Mouse (Mus musculus): ENCODE measurements at regions not wholly inside any gene's neighbourhood (a gene's known extent, or its start where the extent isn't known, plus 50 kb on each side); places are given as distances from the start of the nearest gene placed in this dataset.

- no peaks in the 10 kb centered on the region for H3K27me3 ChIP-seq (ENCODE audit: control insufficient read depth, insufficient read depth, low read length, poor library complexity, severe bottlenecking)
- H3K27ac ChIP-seq (ENCODE audit: insufficient read depth, low read length): no peak overlapping the region
- H3K4me3 ChIP-seq (ENCODE audit: low read depth, low read length): no peak overlapping the region
- no peak overlapping the region for H3K9ac ChIP-seq (ENCODE audit: low read depth, poor library complexity, severe bottlenecking)
- no peaks in the 10 kb centered on the region for H3K36me3 ChIP-seq (ENCODE audit: control insufficient read depth, insufficient read depth, low read length, poor library complexity, severe bottlenecking)
- no peaks in the 10 kb centered on the region for H3K4me1 ChIP-seq (ENCODE audit: control insufficient read depth, insufficient read depth, low read length)
- TF ChIP-seq CTCF (IDR thresholded peaks at IDR 0.05; ENCODE audit: low read depth, low read length): no peak
- no peak for TF ChIP-seq POLR2A (IDR thresholded peaks at IDR 0.05; ENCODE audit: insufficient read depth, low read length)
- no peak for TF ChIP-seq EP300 (IDR thresholded peaks at IDR 0.05; ENCODE audit: insufficient read depth, low read depth, low read length)
- no peaks in the 10 kb centered on the region for H3K9me3 ChIP-seq (replicated peaks; ENCODE audit: control insufficient read depth, insufficient read depth, low read length, poor library complexity, severe bottlenecking)
Observed at GRCm38 (mm10) chr14:64511300-64511699, 407.2 kb downstream of the Prss52 start.

- no peaks in the 10 kb centered on the region for H3K4me1 ChIP-seq (ENCODE audit: control insufficient read depth, insufficient read depth, low read length)
- H3K4me3 ChIP-seq (ENCODE audit: low read depth, low read length): no peak overlapping the region
- no peak overlapping the region for H3K9ac ChIP-seq (ENCODE audit: low read depth, poor library complexity, severe bottlenecking)
- H3K9me3 ChIP-seq (replicated peaks; ENCODE audit: control insufficient read depth, insufficient read depth, low read length, poor library complexity, severe bottlenecking): no peaks in the 10 kb centered on the region
- no peaks in the 10 kb centered on the region for H3K36me3 ChIP-seq (ENCODE audit: control insufficient read depth, insufficient read depth, low read length, poor library complexity, severe bottlenecking)
- no peak overlapping the region for H3K27ac ChIP-seq (ENCODE audit: insufficient read depth, low read length)
- H3K27me3 ChIP-seq (ENCODE audit: control insufficient read depth, insufficient read depth, low read length, poor library complexity, severe bottlenecking): no peaks in the 10 kb centered on the region
- no peak for TF ChIP-seq EP300 (IDR thresholded peaks at IDR 0.05; ENCODE audit: insufficient read depth, low read depth, low read length)
- TF ChIP-seq CTCF (IDR thresholded peaks at IDR 0.05; ENCODE audit: low read depth, low read length): no peak
- TF ChIP-seq POLR2A (IDR thresholded peaks at IDR 0.05; ENCODE audit: insufficient read depth, low read length): no peak
Observed at GRCm38 (mm10) chr14:64512726-64513125, 408.6 kb downstream of the Prss52 start.

GRCm38 (mm10) chr14:64517584-64518195 is 413.6 kb downstream of the Prss52 start:
- Histone ChIP-seq H3K9me3 (replicated peaks; ENCODE audit: control insufficient read depth, insufficient read depth, low read length, poor library complexity, severe bottlenecking) (no peaks in the 10 kb centered on the region), H3K4me1 (ENCODE audit: control insufficient read depth, insufficient read depth, low read length) (no peaks in the 10 kb centered on the region), H3K9ac (ENCODE audit: low read depth, poor library complexity, severe bottlenecking) (no peak overlapping the region), H3K27me3 (ENCODE audit: control insufficient read depth, insufficient read depth, low read length, poor library complexity, severe bottlenecking) (no peaks in the 10 kb centered on the region), H3K36me3 (ENCODE audit: control insufficient read depth, insufficient read depth, low read length, poor library complexity, severe bottlenecking) (no peaks in the 10 kb centered on the region), H3K27ac (ENCODE audit: insufficient read depth, low read length) (no peak overlapping the region), H3K4me3 (ENCODE audit: low read depth, low read length) (no peak overlapping the region)
- TF ChIP-seq POLR2A (IDR thresholded peaks at IDR 0.05; ENCODE audit: insufficient read depth, low read length) (no peak), EP300 (IDR thresholded peaks at IDR 0.05; ENCODE audit: insufficient read depth, low read depth, low read length) (no peak), CTCF (IDR thresholded peaks at IDR 0.05; ENCODE audit: low read depth, low read length) (no peak)

- Histone ChIP-seq H3K36me3 (ENCODE audit: control insufficient read depth, insufficient read depth, low read length, poor library complexity, severe bottlenecking) (no peaks in the 10 kb centered on the region), H3K27ac (ENCODE audit: insufficient read depth, low read length) (no peak overlapping the region)
- TF ChIP-seq CTCF (IDR thresholded peaks at IDR 0.05; ENCODE audit: low read depth, low read length) (no peak), EP300 (IDR thresholded peaks at IDR 0.05; ENCODE audit: insufficient read depth, low read depth, low read length) (no peak), POLR2A (IDR thresholded peaks at IDR 0.05; ENCODE audit: insufficient read depth, low read length) (no peak)
Observed at GRCm38 (mm10) chr14:64524641-64525040, 420.6 kb downstream of the Prss52 start.

GRCm38 (mm10) chr14:64525302-64526078 is 421.4 kb downstream of the Prss52 start:
- H3K27ac ChIP-seq (ENCODE audit: insufficient read depth, low read length): no peak overlapping the region
- H3K27me3 ChIP-seq (ENCODE audit: control insufficient read depth, insufficient read depth, low read length, poor library complexity, severe bottlenecking): no peaks in the 10 kb centered on the region
- TF ChIP-seq POLR2A (IDR thresholded peaks at IDR 0.05; ENCODE audit: insufficient read depth, low read length): no peak
- TF ChIP-seq EP300 (IDR thresholded peaks at IDR 0.05; ENCODE audit: insufficient read depth, low read depth, low read length): no peak
- no peak for TF ChIP-seq CTCF (IDR thresholded peaks at IDR 0.05; ENCODE audit: low read depth, low read length)
- no peaks in the 10 kb centered on the region for H3K4me1 ChIP-seq (ENCODE audit: control insufficient read depth, insufficient read depth, low read length)
- no peaks in the 10 kb centered on the region for H3K9me3 ChIP-seq (replicated peaks; ENCODE audit: control insufficient read depth, insufficient read depth, low read length, poor library complexity, severe bottlenecking)
- no peaks in the 10 kb centered on the region for H3K36me3 ChIP-seq (ENCODE audit: control insufficient read depth, insufficient read depth, low read length, poor library complexity, severe bottlenecking)
- no peak overlapping the region for H3K9ac ChIP-seq (ENCODE audit: low read depth, poor library complexity, severe bottlenecking)
- H3K4me3 ChIP-seq (ENCODE audit: low read depth, low read length): no peak overlapping the region

More at GRCm38 (mm10) chr14:64524641-64525040, 420.6 kb downstream of the Prss52 start:
- Histone ChIP-seq H3K4me3 (ENCODE audit: low read depth, low read length) (no peak overlapping the region), H3K4me1 (ENCODE audit: control insufficient read depth, insufficient read depth, low read length) (no peaks in the 10 kb centered on the region), H3K9me3 (replicated peaks; ENCODE audit: control insufficient read depth, insufficient read depth, low read length, poor library complexity, severe bottlenecking) (no peaks in the 10 kb centered on the region), H3K9ac (ENCODE audit: low read depth, poor library complexity, severe bottlenecking) (no peak overlapping the region), H3K27me3 (ENCODE audit: control insufficient read depth, insufficient read depth, low read length, poor library complexity, severe bottlenecking) (no peaks in the 10 kb centered on the region)

- Histone ChIP-seq H3K36me3 (ENCODE audit: control insufficient read depth, insufficient read depth, low read length, poor library complexity, severe bottlenecking) (no peaks in the 10 kb centered on the region), H3K9me3 (replicated peaks; ENCODE audit: control insufficient read depth, insufficient read depth, low read length, poor library complexity, severe bottlenecking) (no peaks in the 10 kb centered on the region), H3K9ac (ENCODE audit: low read depth, poor library complexity, severe bottlenecking) (no peak overlapping the region), H3K4me3 (ENCODE audit: low read depth, low read length) (no peak overlapping the region), H3K27me3 (ENCODE audit: control insufficient read depth, insufficient read depth, low read length, poor library complexity, severe bottlenecking) (no peaks in the 10 kb centered on the region), H3K4me1 (ENCODE audit: control insufficient read depth, insufficient read depth, low read length) (no peaks in the 10 kb centered on the region), H3K27ac (ENCODE audit: insufficient read depth, low read length) (no peak overlapping the region)
- TF ChIP-seq POLR2A (IDR thresholded peaks at IDR 0.05; ENCODE audit: insufficient read depth, low read length): no peak
- no peak for TF ChIP-seq CTCF (IDR thresholded peaks at IDR 0.05; ENCODE audit: low read depth, low read length)
- TF ChIP-seq EP300 (IDR thresholded peaks at IDR 0.05; ENCODE audit: insufficient read depth, low read depth, low read length): no peak
Observed at GRCm38 (mm10) chr14:64530541-64530940, 426.5 kb downstream of the Prss52 start.
